Comparison of ENCODE assay signal across 20 mouse cellular contexts in genomic region chr7:62571759-62572158, GRCm38 (mm10).
DNase-seq lines count a peak whose midpoint lies in the region; ATAC-seq lines count a peak whose summit lies in the region.
"Had no signal": no experiment of that assay in that cellular context is flagged by ENCODE, and none has a peak within 500 bp of the region (broad histone marks: within the 10 kb centered on the region; RNA-seq: fewer than 3 reads in every experiment).

No protein-coding gene starts in this region.

- H3K9me3 ChIP-seq in heart, embryonic 11.5 days (replicated peaks; ENCODE audit: control insufficient read depth, low read length) = peaks cover 15% of the 10 kb centered on the region
- H3K9me3 ChIP-seq in liver, embryonic 11.5 days (ENCODE audit: control insufficient read depth, low read length) = 0 out of 2 replicates have a peak, but pooled peaks cover 3% of the 10 kb centered on the region

- no peaks in the 10 kb centered on the region for H3K27me3 ChIP-seq in heart, embryonic 11.5 days (ENCODE audit: control insufficient read depth, insufficient read depth, low read length)
- no peaks in the 10 kb centered on the region for H3K27me3 ChIP-seq in liver, embryonic 11.5 days (replicated peaks; ENCODE audit: control insufficient read depth, insufficient read depth, low read length)
- H3K27me3 ChIP-seq: embryonic facial prominence, embryonic 13.5 days; forebrain, embryonic 12.5 days; heart, embryonic 13.5 days; hindbrain, embryonic 15.5 days; Patski had no signal

- no peak overlapping the region for H3K27ac ChIP-seq in heart, embryonic 11.5 days (ENCODE audit: low read depth, low read length)
- H3K27ac ChIP-seq in liver, embryonic 11.5 days (ENCODE audit: low read depth, low read length) = no peak overlapping the region
- H3K27ac ChIP-seq: embryonic facial prominence, embryonic 13.5 days; forebrain, embryonic 12.5 days; heart, embryonic 13.5 days; hindbrain, embryonic 15.5 days had no signal

- no peak overlapping the region for H3K9ac ChIP-seq in heart, embryonic 11.5 days (ENCODE audit: low read depth, low read length)
- no peak overlapping the region for H3K9ac ChIP-seq in liver, embryonic 11.5 days (ENCODE audit: low read depth, low read length)
- H3K9ac ChIP-seq: embryonic facial prominence, embryonic 13.5 days; forebrain, embryonic 12.5 days; heart, embryonic 13.5 days; hindbrain, embryonic 15.5 days had no signal

- H3K36me3 ChIP-seq in heart, embryonic 11.5 days (ENCODE audit: control insufficient read depth, insufficient read depth, low read length) = no peaks in the 10 kb centered on the region
- no peaks in the 10 kb centered on the region for H3K36me3 ChIP-seq in liver, embryonic 11.5 days (ENCODE audit: control insufficient read depth, insufficient read depth, low read length)
- H3K36me3 ChIP-seq: embryonic facial prominence, embryonic 13.5 days; forebrain, embryonic 12.5 days; heart, embryonic 13.5 days; hindbrain, embryonic 15.5 days had no signal

- peak; percentile 86 for DNase-seq in heart, adult 11 months
- DNase-seq in liver, embryonic 11.5 days (ENCODE audit: low spot score) = no peak
- DNase-seq in retina, embryonic 14.5 days (ENCODE audit: low spot score) = no peak
- no peak for DNase-seq in kidney, adult 18-20 months
- DNase-seq: adrenal gland, postnatal 14 days; cerebellum, adult 11-12 months; cerebellum, adult 9-10 months; cerebellum, postnatal 25 days; gastrocnemius, postnatal 10 days; heart, postnatal 36 days had no signal

- ATAC-seq in heart, embryonic 11.5 days (replicated peaks; ENCODE audit: insufficient number of reproducible peaks, low FRiP score, low TSS enrichment) = no peak
- peak; percentile 39 for ATAC-seq in common myeloid progenitor, adult 5-6 weeks (replicated peaks; ENCODE audit: low read depth, poor library complexity, severe bottlenecking)
- ATAC-seq in megakaryocyte progenitor cell, adult 5-6 weeks (replicated peaks; ENCODE audit: poor library complexity) = peak; percentile 57
- no peak for ATAC-seq in liver, embryonic 11.5 days (replicated peaks; ENCODE audit: low FRiP score)
- ATAC-seq: activated CD4-positive, CD25-positive, alpha-beta regulatory T cell, adult 4 months; forebrain, embryonic 16.5 days; Patski had no signal

- 88% methylated on average over 9 of the region's 9 CpGs for WGBS in heart, embryonic 11.5 days (ENCODE audit: insufficient replicate concordance)
- WGBS in liver, embryonic 11.5 days = 87% methylated on average over 9 of the region's 9 CpGs

- H3K4me2 ChIP-seq in heart, embryonic 11.5 days = no peak overlapping the region
- H3K4me2 ChIP-seq in liver, embryonic 11.5 days = no peak overlapping the region
- H3K4me2 ChIP-seq: embryonic facial prominence, embryonic 13.5 days; forebrain, embryonic 12.5 days; heart, embryonic 13.5 days; hindbrain, embryonic 15.5 days had no signal

- no peak overlapping the region for H3K4me3 ChIP-seq in heart, embryonic 11.5 days (ENCODE audit: low read depth, low read length)
- no peak overlapping the region for H3K4me3 ChIP-seq in liver, embryonic 11.5 days (ENCODE audit: low read depth, low read length)
- H3K4me3 ChIP-seq: embryonic facial prominence, embryonic 13.5 days; forebrain, embryonic 12.5 days; heart, embryonic 13.5 days; hindbrain, embryonic 15.5 days had no signal

- H3K4me1 ChIP-seq in heart, embryonic 11.5 days (ENCODE audit: control insufficient read depth, insufficient read depth, low read length) = no peaks in the 10 kb centered on the region
- no peaks in the 10 kb centered on the region for H3K4me1 ChIP-seq in liver, embryonic 11.5 days (replicated peaks; ENCODE audit: control insufficient read depth, insufficient read depth, low read length)
- H3K4me1 ChIP-seq: embryonic facial prominence, embryonic 13.5 days; forebrain, embryonic 12.5 days; heart, embryonic 13.5 days; hindbrain, embryonic 15.5 days had no signal

Comparison
In these comparisons a context has a peak if more than half of its experiments do, and no peak if none do; other contexts are left out.
1. ATAC-seq: peak in common myeloid progenitor, adult 5-6 weeks (single experiment) and megakaryocyte progenitor cell, adult 5-6 weeks (single experiment); none in heart, embryonic 11.5 days (single experiment) and liver, embryonic 11.5 days (single experiment).